Mouse (Mus musculus) megakaryocyte, embryonic 14.5 days (primary cell): Measurements from ENCODE around the gene Zfp423.

Experiments used
- FLI1 ChIP-seq: IDR thresholded peaks from 2 replicates; pipeline ENCODE4 v1.6.1; 2012; ENCODE audit warnings: low read length, inconsistent platforms, mixed read lengths
- GATA1 ChIP-seq: IDR thresholded peaks from 3 replicates; pipeline ENCODE4 v1.6.1; 2012; ENCODE audit warnings: mixed read lengths, low read length, inconsistent platforms, borderline replicate concordance

DNA sequence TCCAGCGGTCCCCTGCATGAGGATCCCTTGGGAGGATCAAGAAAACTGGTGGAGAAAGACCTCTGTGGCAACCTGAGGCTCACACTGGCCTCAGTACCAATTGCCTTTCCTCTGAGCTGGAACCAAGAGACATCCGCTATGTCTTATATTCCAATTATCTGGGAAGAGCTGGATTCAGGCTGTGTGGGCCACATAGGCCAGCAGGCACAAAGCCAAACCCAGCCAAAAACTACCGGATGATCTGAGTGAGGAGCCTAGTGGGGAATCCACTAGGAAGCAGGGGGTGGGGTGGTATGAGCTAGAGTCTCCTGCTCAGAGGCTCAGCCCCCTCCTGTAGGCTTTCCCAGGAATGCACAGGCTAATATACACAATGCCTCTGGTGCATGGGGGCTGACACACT, 273.4 kb downstream of the Zfp423 start:
- TF ChIP-seq GATA1 (no peak), FLI1 (no peak)
